Mouse (Mus musculus) cerebellum, postnatal 10 days (tissue): Measurements from ENCODE around the gene Nr3c2.
A peak's percentile ranks its signal among the peaks of the same experiment; 100 is the strongest.

Experiments
- DNase-seq, 2 experiments: peaks; one replicate each; pipeline ENCODE4 v3.0.0; 2021; ENCODE audit warnings: mixed read lengths in 2 of 2

Gene Nr3c2

GRCm38 (mm10) chr8:77176343-77176742 lies 277.1 kb downstream of the Nr3c2 start:
- DNase-seq: no peak

GRCm38 (mm10) chr8:77185816-77186215 lies 286.6 kb downstream of the Nr3c2 start:
- DNase-seq: no peak

DNA sequence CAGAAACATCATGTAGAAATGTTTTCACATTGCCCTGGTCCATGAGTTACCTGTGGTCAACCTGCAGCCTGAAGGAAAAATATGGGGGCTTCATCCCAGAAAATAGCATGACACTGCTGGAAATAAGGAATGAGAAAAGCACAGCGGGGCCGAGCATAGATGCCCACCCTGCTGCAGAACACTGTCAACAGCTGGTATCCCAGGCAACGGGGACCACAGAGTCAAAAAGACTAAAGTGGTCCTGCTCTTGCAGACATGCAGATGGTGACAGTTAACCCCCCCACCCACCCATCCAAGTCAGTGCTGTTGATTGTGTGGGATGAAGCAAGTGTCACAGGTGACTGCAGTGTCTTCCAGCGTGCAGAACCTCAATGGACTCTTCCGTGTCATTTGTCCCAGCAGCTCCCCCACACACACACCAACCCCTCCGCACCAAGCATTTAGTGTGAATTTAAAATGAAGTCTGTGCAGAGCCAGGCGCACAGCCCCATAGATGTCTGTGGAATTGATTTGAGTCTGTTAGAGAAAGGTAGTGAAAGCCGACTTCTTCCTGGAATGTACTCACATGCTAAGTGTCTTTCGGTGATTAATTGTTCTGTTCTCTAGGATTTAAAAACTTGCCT lies 287.8 kb downstream of the Nr3c2 start:
- DNase-seq: no peak

GRCm38 (mm10) chr8:77187748-77188147 lies 288.5 kb downstream of the Nr3c2 start:
- peak; percentile 53 to 56 for DNase-seq

- DNase-seq: peak; percentile 27 to 45
Measured at GRCm38 (mm10) chr8:77188298-77188697, 289.1 kb downstream of the Nr3c2 start.

DNA sequence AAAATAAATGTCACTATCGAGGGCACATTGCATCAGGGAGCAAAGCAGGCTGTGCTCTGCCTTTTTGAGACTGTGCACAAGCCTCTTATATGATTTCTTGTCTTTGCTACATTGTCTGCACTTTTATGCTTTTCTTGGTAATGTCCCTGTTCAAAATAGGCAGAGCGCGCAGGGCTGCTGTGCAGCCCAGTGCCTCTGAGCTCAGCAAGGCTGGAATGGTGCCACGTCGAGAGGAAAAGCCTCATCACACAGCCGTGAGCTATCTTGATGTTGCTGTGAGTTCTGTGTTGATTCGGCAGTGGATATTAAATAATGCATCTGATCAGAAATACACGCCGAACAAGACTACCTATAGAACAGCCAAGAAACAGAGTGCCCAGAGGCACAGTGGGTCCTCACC lies 290.1 kb downstream of the Nr3c2 start:
- peak; percentile 55 to 67 for DNase-seq

GRCm38 (mm10) chr8:77190393-77190792 lies 291.2 kb downstream of the Nr3c2 start:
- no peak for DNase-seq

DNA sequence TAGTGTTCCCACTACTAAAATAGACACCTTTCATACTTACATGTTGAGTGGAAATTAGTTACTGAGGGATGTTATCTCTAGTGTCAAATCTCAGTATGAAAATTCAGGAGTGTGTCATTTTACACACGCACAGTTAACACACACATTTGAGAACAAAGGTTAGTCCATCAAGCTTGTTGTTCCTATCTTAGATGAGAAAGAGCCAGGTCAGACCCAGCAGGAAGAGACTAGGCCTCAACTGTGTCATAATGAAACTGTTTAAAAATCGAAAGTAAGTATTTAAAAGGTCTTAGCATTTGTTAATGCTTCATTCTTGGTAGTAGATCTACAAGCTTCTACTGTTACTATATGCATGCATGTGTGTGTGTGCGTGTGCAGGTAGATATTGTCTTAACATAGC lies 310.1 kb downstream of the Nr3c2 start:
- DNase-seq: no peak

DNA sequence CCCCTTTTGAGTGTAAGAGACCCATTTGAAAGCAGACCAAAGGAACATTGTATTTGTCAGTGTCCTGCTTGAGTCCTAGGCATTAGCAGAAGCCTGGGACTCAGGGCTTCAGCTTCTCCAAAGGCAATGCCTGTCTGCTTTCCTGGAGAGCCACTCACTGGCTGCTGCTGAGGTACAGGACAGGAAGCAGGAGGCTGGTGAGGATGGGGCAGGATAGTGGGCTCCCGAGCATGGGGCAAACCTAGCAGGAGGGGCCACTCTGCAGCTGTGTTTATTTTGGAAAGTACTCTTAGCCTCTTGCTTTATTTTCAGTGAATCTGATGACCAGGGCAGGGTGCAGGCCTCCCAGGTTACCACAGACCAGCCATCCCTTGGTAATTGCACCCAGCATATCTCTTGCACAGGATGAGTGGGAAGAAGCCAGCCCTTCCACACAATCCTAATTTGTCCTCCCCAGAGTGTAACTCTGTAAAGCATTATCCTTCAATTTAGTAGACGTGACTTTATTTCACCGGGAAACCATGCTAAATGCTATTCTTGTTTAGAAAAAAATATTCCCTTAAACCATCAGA lies 314.7 kb downstream of the Nr3c2 start:
- DNase-seq: no peak

DNA sequence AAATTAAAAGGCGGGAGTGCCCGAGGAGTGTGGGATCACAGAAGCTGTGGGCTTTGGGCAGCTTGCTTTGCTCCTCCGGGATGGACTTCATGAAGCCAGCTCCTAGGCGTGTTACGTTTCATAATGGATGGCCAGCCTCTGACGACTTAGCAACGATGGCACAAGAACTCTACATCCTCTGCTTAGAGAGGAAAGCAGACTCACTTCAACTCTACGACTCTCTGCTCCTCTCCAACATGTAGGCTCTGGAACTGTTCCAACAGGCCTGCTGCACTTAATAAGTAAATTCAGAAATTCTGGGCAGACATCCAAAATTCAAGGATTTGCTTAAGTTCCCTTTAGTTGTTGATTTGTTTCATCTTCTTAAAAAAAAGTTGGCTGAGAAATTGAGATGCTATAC lies 315.4 kb downstream of the Nr3c2 start:
- DNase-seq: peak; percentile 48 to 52

GRCm38 (mm10) chr8:77215191-77215590 lies 315.9 kb downstream of the Nr3c2 start:
- no peak for DNase-seq

GRCm38 (mm10) chr8:77223123-77223522 lies 323.9 kb downstream of the Nr3c2 start:
- no peak for DNase-seq

GRCm38 (mm10) chr8:77227742-77228141 lies 328.5 kb downstream of the Nr3c2 start:
- DNase-seq: peak; percentile 71 to 76

DNA sequence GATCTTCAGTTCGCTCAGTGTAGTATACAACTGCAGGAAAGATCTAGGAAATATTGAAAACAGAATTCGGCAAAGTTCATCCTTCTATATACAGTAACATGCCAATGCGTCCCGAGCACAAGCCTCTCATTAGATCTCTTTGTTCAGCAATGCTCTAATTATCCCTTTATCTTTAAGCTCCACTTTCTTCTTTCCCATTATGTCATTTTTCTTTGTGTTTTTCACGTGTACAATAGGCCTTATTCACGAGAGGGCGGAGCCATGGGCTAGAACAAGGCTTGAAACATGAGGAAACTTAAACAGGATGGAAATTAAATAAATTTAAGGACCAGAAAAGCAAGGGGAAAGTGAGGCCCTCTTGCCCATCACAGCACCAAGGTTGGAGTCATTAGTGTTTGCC lies 329.4 kb downstream of the Nr3c2 start:
- DNase-seq: no peak

GRCm38 (mm10) chr8:77231211-77231610 lies 332.0 kb downstream of the Nr3c2 start:
- DNase-seq: no peak

DNA sequence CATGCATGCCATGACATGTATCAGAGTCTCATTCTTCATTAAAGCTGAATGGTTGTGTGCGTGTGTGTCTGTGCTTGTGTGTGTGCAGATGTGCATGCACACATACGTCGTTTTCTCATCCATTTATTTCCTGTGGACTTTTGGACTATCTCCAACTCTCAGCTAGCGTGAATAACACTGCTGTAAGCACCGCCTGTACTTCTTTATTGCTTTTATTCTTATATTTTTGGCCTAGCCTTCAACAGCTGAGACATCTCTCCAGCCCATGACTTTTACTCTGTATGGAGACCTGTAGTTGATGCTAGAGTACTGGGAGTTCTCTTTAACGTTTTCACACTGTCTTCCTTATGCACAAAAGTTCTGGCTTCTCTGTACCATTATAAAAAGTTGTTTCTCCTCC lies 332.6 kb downstream of the Nr3c2 start:
- no peak for DNase-seq

- no peak for DNase-seq
Measured at GRCm38 (mm10) chr8:77232411-77232810, 333.2 kb downstream of the Nr3c2 start.

DNA sequence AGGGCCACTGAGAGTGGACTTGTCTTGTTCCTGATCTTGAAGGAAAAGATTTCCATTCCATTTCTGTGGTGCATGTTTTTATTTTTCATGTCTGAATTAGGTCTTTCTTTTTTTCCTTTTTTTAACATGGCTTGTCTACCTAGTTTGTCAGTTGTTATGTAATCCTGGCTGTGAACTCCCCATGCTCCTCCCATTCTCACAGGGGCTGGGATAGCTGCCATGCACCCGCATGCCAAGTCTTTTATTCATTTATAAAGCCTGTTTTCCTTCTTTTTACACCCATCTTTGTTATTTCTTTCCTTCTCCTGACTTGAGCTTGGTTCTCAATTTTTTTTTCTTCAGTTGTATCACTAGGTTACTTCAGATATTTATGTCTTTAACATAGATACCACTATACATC lies 337.5 kb downstream of the Nr3c2 start:
- DNase-seq: peak in 1 of 2 experiments; percentile 20

- no peak for DNase-seq
Measured at GRCm38 (mm10) chr8:77239462-77239861, 340.2 kb downstream of the Nr3c2 start.

- no peak for DNase-seq
Measured at GRCm38 (mm10) chr8:77241381-77241780, 342.1 kb downstream of the Nr3c2 start.

GRCm38 (mm10) chr8:77250094-77250493 lies 350.9 kb downstream of the Nr3c2 start:
- DNase-seq: no peak

DNA sequence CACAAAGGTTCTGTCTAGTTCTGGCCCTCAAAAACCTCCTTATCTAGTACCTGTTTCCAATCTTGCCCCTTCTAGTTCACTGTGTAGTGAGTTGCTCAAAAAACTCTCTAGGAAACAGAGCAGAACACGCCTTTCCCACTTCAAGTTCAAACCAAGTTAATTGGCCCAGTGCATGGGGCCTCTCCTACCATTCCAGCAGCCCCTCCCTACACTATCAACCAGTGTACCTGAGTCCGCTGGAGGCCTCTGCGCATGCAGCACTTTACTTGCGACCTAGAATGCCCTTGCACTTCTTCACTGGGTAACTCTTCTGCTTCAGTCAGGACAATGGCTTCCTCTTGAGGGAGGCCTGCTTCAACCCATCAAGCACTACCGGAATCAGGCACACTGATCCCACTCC lies 351.9 kb downstream of the Nr3c2 start:
- no peak for DNase-seq

- no peak for DNase-seq
Measured at GRCm38 (mm10) chr8:77254466-77254865, 355.2 kb downstream of the Nr3c2 start.

- no peak for DNase-seq
Measured at GRCm38 (mm10) chr8:77256450-77257084, 357.3 kb downstream of the Nr3c2 start.

DNA sequence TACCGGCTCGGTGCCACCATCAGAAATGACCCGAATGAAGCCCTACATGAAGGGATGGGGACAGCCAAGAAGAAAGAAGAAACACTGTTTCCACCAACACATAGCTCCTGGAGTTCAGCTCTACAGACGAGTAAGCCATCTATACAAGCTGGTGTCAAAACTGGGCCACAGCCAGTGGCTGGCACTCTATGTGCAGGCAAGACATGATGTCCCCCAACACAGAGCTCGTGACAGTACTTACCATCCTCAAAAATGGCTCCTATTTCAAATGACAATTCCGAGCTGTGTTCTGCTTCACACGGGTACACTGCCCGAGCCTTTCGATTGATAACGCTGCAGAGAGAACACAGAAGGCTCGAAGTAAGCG lies 357.8 kb downstream of the Nr3c2 start:
- DNase-seq: no peak
